Mouse (Mus musculus) embryo, embryonic 10 days (tissue): Measurements from ENCODE around the gene Rtbdn.

Source experiments
- DNase-seq: peaks from one replicate; pipeline ENCODE4 v3.0.0-alpha.2; 2015; ENCODE audit warnings: low spot score

Gene Rtbdn

GRCm38 (mm10) chr8:84963952-84964351, 17.2 kb downstream of the Rtbdn start:
- DNase-seq, result no peak

GRCm38 (mm10) chr8:84965731-84966291, 19.0 kb downstream of the Rtbdn start:
- DNase-seq, result peak; percentile 99

- DNase-seq, result no peak
Measured at GRCm38 (mm10) chr8:84966603-84967002, 19.8 kb downstream of the Rtbdn start.

- DNase-seq, result no peak
Measured at GRCm38 (mm10) chr8:84967532-84968304, 20.9 kb downstream of the Rtbdn start.

GRCm38 (mm10) chr8:84968650-84969049, 21.9 kb downstream of the Rtbdn start:
- no peak for DNase-seq

GRCm38 (mm10) chr8:84969241-84970134, 22.7 kb downstream of the Rtbdn start, which contains the start of the genes Gm49661, Prdx2 and Rnaseh2a:
Gm49661 (minus strand) TSS chr8:84969433.
Prdx2 (plus strand) TSS chr8:84969587.
Rnaseh2a (minus strand) TSS chr8:84969767.
- DNase-seq, result peak; percentile 83

GRCm38 (mm10) chr8:84970135-84970790, 23.5 kb downstream of the Rtbdn start:
- DNase-seq, result peak; percentile 34

GRCm38 (mm10) chr8:84970913-84971312, 24.1 kb downstream of the Rtbdn start:
- no peak for DNase-seq

- DNase-seq, result no peak
Measured at GRCm38 (mm10) chr8:84973079-84973478, 26.3 kb downstream of the Rtbdn start.

- DNase-seq, result peak; percentile 84
Measured at GRCm38 (mm10) chr8:84973803-84974542, 27.2 kb downstream of the Rtbdn start.

- DNase-seq, result no peak
Measured at GRCm38 (mm10) chr8:84974543-84975142, 27.9 kb downstream of the Rtbdn start.

GRCm38 (mm10) chr8:84975434-84975833, 28.6 kb downstream of the Rtbdn start:
- DNase-seq, result peak; percentile 66

GRCm38 (mm10) chr8:84976031-84976762, 29.4 kb downstream of the Rtbdn start:
- peak; percentile 96 for DNase-seq

- no peak for DNase-seq
Measured at GRCm38 (mm10) chr8:84976763-84977434, 30.1 kb downstream of the Rtbdn start.

- peak; percentile 80 for DNase-seq
Measured at GRCm38 (mm10) chr8:84977435-84978247, 30.9 kb downstream of the Rtbdn start.

GRCm38 (mm10) chr8:84978248-84978940, 31.6 kb downstream of the Rtbdn start, which contains the start of gene Junb:
Junb (minus strand) TSS chr8:84978718.
- DNase-seq, result peak; percentile 86

- DNase-seq, result peak; percentile 92
Measured at GRCm38 (mm10) chr8:84979599-84980421, 33.0 kb downstream of the Rtbdn start.
